ENCODE assay signal across 11 mouse cellular contexts in the genomic region with DNA sequence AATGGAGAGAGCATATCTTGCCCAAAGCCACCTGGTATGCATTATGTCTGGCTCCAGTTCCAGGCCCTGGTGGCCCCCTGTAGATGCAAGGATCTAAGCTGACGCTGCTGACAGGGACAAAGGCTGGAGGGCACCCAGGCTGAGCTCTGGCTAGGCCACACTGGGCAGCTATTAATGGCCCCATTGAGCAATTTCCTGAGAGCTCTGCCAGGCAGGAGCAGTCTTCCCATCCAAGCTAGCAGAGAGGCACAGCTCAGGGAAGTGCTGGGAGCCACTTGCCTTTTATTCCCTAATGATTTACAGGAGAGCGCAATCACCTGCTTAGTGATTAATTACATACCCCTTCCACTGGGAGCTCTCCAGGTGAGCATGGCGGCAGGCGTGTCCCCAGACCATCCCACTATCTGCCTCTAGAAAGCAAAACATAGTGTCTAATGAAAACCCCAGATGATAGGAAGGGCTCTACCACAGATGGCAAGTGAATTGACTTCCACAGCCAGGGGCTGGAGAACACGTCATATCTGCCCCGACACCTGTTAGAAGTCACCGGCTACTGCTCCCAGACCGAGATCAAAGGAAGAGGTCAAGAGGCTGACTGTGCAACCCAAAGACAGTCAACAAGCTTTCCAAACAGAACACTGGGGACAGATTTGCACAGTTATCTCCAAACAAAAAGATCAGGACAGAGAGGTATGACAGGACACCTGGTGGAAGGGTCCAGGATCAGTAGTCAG. TPM values are rescaled to one million over a fixed set of nuclear protein-coding genes. Genes with fewer than 3 reads are reported as not detected.
DNase-seq lines count a peak whose midpoint lies in the region; ATAC-seq and TF ChIP-seq lines count a peak whose summit lies in the region.
"Had no signal": no experiment of that assay in that cellular context is flagged by ENCODE, and none has a peak within 500 bp of the region (broad histone marks: within the 10 kb centered on the region; RNA-seq: fewer than 3 reads in every experiment).

No protein-coding gene starts in this region.

- no peaks in the 10 kb centered on the region for H3K36me3 ChIP-seq in midbrain, postnatal 0 days (ENCODE audit: insufficient read depth, low read length)

- DNase-seq in lung, adult 18-20 months, result peak; percentile 70 to 82
- DNase-seq in lung, adult 2 months, result no peak
- peak; percentile 70 to 74 for DNase-seq in heart, adult 9 months (ENCODE audit: low spot score in 2 of 2)
- peak; percentile 36 for DNase-seq in liver
- peak; percentile 62 for DNase-seq in skeletal muscle tissue, adult 2 months (ENCODE audit: low read depth, low spot score)
- DNase-seq in right cerebral cortex, adult 18-20 months, result no peak
- DNase-seq in midbrain, postnatal 0 days (ENCODE audit: low spot score), result no peak
- DNase-seq in right cerebral cortex, postnatal 10 days (ENCODE audit: low spot score in 2 of 2), result no peak
- DNase-seq: cerebellum, adult 9-11 months had no signal

- 45% methylated on average over 8 of the region's 8 CpGs for WGBS in lung, adult 2 months
- WGBS in midbrain, postnatal 0 days, result 88% methylated on average over 8 of the region's 8 CpGs

- H3K9me3 ChIP-seq in midbrain, postnatal 0 days (ENCODE audit: low read length), result no peaks in the 10 kb centered on the region

- H3K9ac ChIP-seq in midbrain, postnatal 0 days (replicated peaks; ENCODE audit: low read length, poor library complexity, severe bottlenecking), result no peak overlapping the region
- H3K9ac ChIP-seq: midbrain, embryonic 12.5 days had no signal

- H3K27ac ChIP-seq in midbrain, postnatal 0 days (ENCODE audit: low read depth, low read length), result no peak overlapping the region
- H3K27ac ChIP-seq: midbrain, embryonic 12.5 days had no signal

- no peak for TF ChIP-seq POLR2A in lung, adult 2 months (IDR thresholded peaks at IDR 0.05; ENCODE audit: borderline replicate concordance, extremely low read depth, low read depth, low read length)

- no peak for ATAC-seq in midbrain, postnatal 0 days (ENCODE audit: low FRiP score)
- ATAC-seq: forebrain, embryonic 16.5 days had no signal

- H3K4me2 ChIP-seq in midbrain, postnatal 0 days (ENCODE audit: low read depth, low read length, poor library complexity, severe bottlenecking), result no peak overlapping the region
- H3K4me2 ChIP-seq: midbrain, embryonic 12.5 days had no signal

- H3K4me3 ChIP-seq in lung, adult 2 months (replicated peaks; ENCODE audit: extremely low read depth, low read depth, low read length), result no peak overlapping the region
- no peak overlapping the region for H3K4me3 ChIP-seq in midbrain, postnatal 0 days (ENCODE audit: low read depth, low read length)
- H3K4me3 ChIP-seq: midbrain, embryonic 12.5 days had no signal

- no peak for TF ChIP-seq CTCF in lung, adult 2 months (IDR thresholded peaks at IDR 0.05; ENCODE audit: insufficient read depth, low read length)
- no peak for TF ChIP-seq CTCF in midbrain, postnatal 0 days (IDR thresholded peaks at IDR 0.05)

- no peaks in the 10 kb centered on the region for H3K27me3 ChIP-seq in midbrain, postnatal 0 days (ENCODE audit: insufficient read depth, low read length)
- H3K27me3 ChIP-seq: midbrain, embryonic 12.5 days had no signal

- H3K4me1 ChIP-seq in lung, adult 2 months (ENCODE audit: control insufficient read depth, insufficient read depth, low read length), result peaks cover 19% of the 10 kb centered on the region
- H3K4me1 ChIP-seq in midbrain, postnatal 0 days (ENCODE audit: insufficient read depth, low read length), result no peaks in the 10 kb centered on the region

RNA-seq across cellular contexts. Expression of a gene that starts 12.1 kb away (rescaled TPM):
- polyA plus RNA-seq in lung, adult 2 months (2012; rRNA removed), result 85.8 and 87.8 TPM in 2 replicates
- total RNA-seq in midbrain, postnatal 0 days (2014; rRNA removed), result 9.9 and 15.0 TPM in 2 replicates
- polyA plus RNA-seq in midbrain, postnatal 0 days (2015; fragmentation: Nextera tagmentation; extraction: Ambion mirVana), result 0.58 and 0.74 TPM in 2 replicates

RNA-seq across cellular contexts. Expression of a gene that starts 33.8 kb away (rescaled TPM):
- polyA plus RNA-seq in lung, adult 2 months (2012; rRNA removed), result 36.3 and 41.4 TPM in 2 replicates
- total RNA-seq in midbrain, postnatal 0 days (2014; rRNA removed), result 31.8 and 33.3 TPM in 2 replicates
- 29.4 and 36.1 TPM in 2 replicates for polyA plus RNA-seq in midbrain, postnatal 0 days (2015; fragmentation: Nextera tagmentation; extraction: Ambion mirVana)

Comparison
In these comparisons a context has a peak if more than half of its experiments do, and no peak if none do; other contexts are left out.
1. DNase-seq: peak in lung, adult 18-20 months (2 of 2), heart, adult 9 months (2 of 2), liver (single experiment) and skeletal muscle tissue, adult 2 months (single experiment); none in lung, adult 2 months (single experiment), right cerebral cortex, adult 18-20 months (single experiment), midbrain, postnatal 0 days (single experiment) and right cerebral cortex, postnatal 10 days (0 of 2).
2. RNA of a gene that starts 12.1 kb away (polyA plus RNA-seq): 85.8 to 87.8 TPM in lung, adult 2 months; 0.58 to 0.74 TPM in midbrain, postnatal 0 days; every median in the first group is over 10 times any median in the second.